Mouse (Mus musculus) hindbrain, postnatal 0 days (tissue): Measurements from ENCODE around the gene Lactb. TPM values are rescaled to one million over a fixed set of nuclear protein-coding genes. Genes with fewer than 3 reads are reported as not detected.
"Not testable (repeated sequence)": the region's sequence is repeated elsewhere in the genome, so short reads cannot be mapped to it uniquely, and the experiment has no call there.

Source experiments
- ATAC-seq: fragments of 200-750 bp; cut with Nextera tagmentation; 2 replicates; pipeline ENCODE4 v1.8.0; 2017; ENCODE audit warnings: mild to moderate bottlenecking, moderate TSS enrichment, moderate library complexity
- DNase-seq: peaks from one replicate; pipeline ENCODE4 v3.0.0-alpha.2; 2015; ENCODE audit warnings: low spot score
- H3K27ac ChIP-seq: fragments of 300-500 bp; sonication (generic); 2 replicates; pipeline ENCODE4 v1.5.1; 2014; ENCODE audit warnings: mild to moderate bottlenecking
- H3K27me3 ChIP-seq: fragments of 300-500 bp; sonication (generic); 2 replicates; pipeline ENCODE4 v1.6.1; 2014; ENCODE audit warnings: low read length, mixed read lengths; ENCODE audit not compliant: insufficient read depth
- H3K36me3 ChIP-seq: fragments of 300-500 bp; sonication (generic); 2 replicates; pipeline ENCODE4 v1.6.1; 2014; ENCODE audit warnings: low read length, mixed read lengths; ENCODE audit not compliant: insufficient read depth
- H3K4me1 ChIP-seq: fragments of 300-500 bp; sonication (generic); 2 replicates; pipeline ENCODE4 v1.6.1; 2014; ENCODE audit warnings: antibody characterized with exemption, low read length, mixed read lengths; ENCODE audit not compliant: insufficient read depth
- H3K4me2 ChIP-seq: fragments of 300-500 bp; sonication (generic); 2 replicates; pipeline ENCODE4 v1.6.1; 2014; ENCODE audit warnings: low read depth, mild to moderate bottlenecking, low read length, moderate library complexity, mixed read lengths
- H3K4me3 ChIP-seq: fragments of 300-500 bp; sonication (generic); 2 replicates; pipeline ENCODE4 v1.5.1; 2014; ENCODE audit warnings: low read length
- H3K9ac ChIP-seq: fragments of 300-500 bp; sonication (generic); replicated peaks from 2 replicates; pipeline ENCODE4 v1.6.1; 2014; ENCODE audit warnings: mild to moderate bottlenecking, low read length, moderate library complexity, mixed read lengths
- H3K9me3 ChIP-seq: fragments of 300-500 bp; sonication (generic); 2 replicates; pipeline ENCODE4 v1.6.1; 2016; ENCODE audit warnings: low read length, mixed read lengths
- CTCF ChIP-seq: IDR thresholded peaks from 2 replicates; pipeline ENCODE4 v1.5.1; 2016; ENCODE audit warnings: antibody characterized with exemption, control low read depth, low read depth
- WGBS: fragments of 180-500 bp; shearing (Covaris S2); extraction: QIAGEN DNeasy Blood & Tissue Kit; methylation state at CpG from one replicate; pipeline ENCODE4 v1.1.7; 2014; 5-methylcytosine and 5-hydroxymethylcytosine counted together
- polyA plus RNA-seq: library from polyadenylated mRNA; unstranded; fragments of >200 nt; fragmentation: Nextera tagmentation; extraction: Ambion mirVana; gene quantifications from 2 replicates; pipeline ENCODE4 v1.2.1, GENCODE M21; 2015
- total RNA-seq: library from RNA; depleted of rRNA; stranded (reverse); fragments of >200 nt; gene quantifications from 2 replicates; pipeline ENCODE4 v1.2.3, GENCODE M21; 2014

The Lactb gene
- total and polyA plus RNA-seq, 2 experiments from 2014 or later = 12.8 to 13.1 TPM

DNA sequence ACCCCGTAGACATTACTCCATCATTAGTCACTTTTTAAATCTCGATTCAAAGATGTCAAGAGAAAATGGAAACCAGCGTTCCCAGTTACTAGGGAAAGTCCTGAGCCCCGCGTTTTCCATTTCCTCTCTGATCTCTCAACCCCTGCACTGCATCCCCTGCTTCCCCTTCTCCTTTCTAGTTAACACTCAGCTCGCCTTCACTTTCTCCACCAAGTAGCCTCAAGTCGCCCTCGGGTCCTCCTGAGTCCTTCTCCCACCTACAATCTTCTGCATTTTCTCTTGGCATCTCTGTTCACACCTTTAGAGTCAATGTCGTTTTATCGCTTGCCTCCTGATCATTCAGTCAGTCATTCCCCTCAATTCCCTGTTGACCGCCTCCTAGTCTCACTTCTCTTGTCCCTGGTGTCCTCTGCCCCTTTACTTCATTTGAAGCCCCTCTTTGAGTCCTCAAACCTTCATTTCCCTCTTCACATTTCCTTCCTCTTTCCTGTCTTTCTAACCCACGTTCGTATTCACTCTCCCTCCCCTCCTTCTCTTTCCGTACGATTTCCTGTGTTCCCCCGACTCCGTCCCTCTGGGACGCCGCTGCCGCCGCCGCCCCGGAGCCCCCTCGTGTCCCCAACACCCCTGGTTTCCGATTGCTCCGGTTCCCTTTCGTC, 56.5 kb downstream of the Lactb start:
- no peaks in the 10 kb centered on the region for H3K36me3 ChIP-seq
- ATAC-seq (no peak), DNase-seq (peak; percentile 10)
- peak overlapping the region; percentile 58 for H3K4me2 ChIP-seq
- WGBS = 2% methylated on average over 27 of the region's 27 CpGs
- H3K27me3 ChIP-seq = no peaks in the 10 kb centered on the region
- no peak for TF ChIP-seq CTCF
- H3K9ac ChIP-seq = peak overlapping the region; percentile 82
- peak overlapping the region; percentile 76 for H3K4me3 ChIP-seq
- no peaks in the 10 kb centered on the region for H3K9me3 ChIP-seq
- no peaks in the 10 kb centered on the region for H3K4me1 ChIP-seq
- H3K27ac ChIP-seq = peak overlapping the region; percentile 91

DNA sequence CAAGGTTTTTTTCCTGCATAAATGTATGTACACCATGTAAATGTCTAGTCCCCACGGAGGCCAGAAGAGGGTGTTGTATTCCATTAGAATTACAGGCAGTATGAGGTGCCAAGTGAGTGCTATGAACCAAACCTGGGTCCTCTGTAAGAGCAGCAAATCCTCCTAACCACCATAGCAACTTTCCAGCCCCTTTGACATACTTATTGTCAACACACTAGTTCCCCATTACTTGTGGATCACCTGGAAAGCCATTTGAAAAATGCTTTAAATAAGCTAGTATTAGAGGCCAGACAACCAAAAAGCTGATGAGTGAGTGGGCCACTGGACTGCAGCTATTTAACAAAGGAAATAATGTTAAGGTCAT, 57.4 kb downstream of the Lactb start:
- no peaks in the 10 kb centered on the region for H3K4me1 ChIP-seq
- no peaks in the 10 kb centered on the region for H3K9me3 ChIP-seq
- H3K27me3 ChIP-seq = no peaks in the 10 kb centered on the region
- H3K9ac ChIP-seq = no peak overlapping the region
- no peak for ATAC-seq
- no peak overlapping the region; the same call in 1 of the 2 replicates for H3K4me3 ChIP-seq
- TF ChIP-seq CTCF = no peak
- 67% methylated on average over 1 of the region's 1 CpGs for WGBS
- peak overlapping the region; percentile 58 for H3K4me2 ChIP-seq
- DNase-seq = no peak
- H3K36me3 ChIP-seq = no peaks in the 10 kb centered on the region
- H3K27ac ChIP-seq = no peak overlapping the region

DNA sequence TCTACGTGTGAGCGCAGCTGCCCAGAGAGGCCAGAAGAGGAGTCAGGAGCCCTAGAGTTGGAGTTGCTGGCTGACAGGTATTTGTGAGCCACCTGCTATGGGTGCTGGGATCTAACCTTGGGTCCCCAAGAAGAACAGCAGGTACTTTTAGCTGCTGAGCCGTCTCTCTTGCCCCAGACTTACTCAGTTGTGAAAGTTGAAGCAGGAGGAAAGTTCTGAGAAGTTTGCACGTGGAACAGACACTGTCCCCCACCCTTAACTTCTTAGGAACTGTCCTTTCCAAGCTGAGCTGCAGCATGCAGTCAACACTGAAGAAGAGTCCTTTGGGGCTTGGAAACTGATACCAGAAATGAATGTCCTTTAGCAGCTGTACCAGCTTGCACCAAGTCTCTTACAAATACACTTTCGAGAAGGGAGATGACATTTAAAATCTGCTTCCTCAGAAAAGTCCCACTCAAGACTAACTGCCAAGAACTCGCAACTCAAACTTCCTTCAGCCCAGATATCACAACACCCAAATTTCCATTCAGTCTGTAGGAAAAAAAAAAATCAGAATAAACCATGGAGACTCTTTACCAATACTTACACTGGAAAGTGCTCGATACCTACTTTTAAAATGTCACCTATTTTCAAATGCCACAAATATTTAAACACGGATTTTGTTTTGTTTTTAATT, 57.9 kb downstream of the Lactb start:
- peak overlapping the region; percentile 58 for H3K4me2 ChIP-seq
- WGBS = 85% methylated on average over 8 of the region's 8 CpGs
- H3K4me1 ChIP-seq = no peaks in the 10 kb centered on the region
- no peak for DNase-seq
- no peaks in the 10 kb centered on the region for H3K36me3 ChIP-seq
- no peak for ATAC-seq
- no peak overlapping the region for H3K9ac ChIP-seq
- H3K4me3 ChIP-seq = no peak overlapping the region
- TF ChIP-seq CTCF = no peak
- no peaks in the 10 kb centered on the region for H3K27me3 ChIP-seq
- H3K27ac ChIP-seq = no peak overlapping the region
- H3K9me3 ChIP-seq = no peaks in the 10 kb centered on the region

DNA sequence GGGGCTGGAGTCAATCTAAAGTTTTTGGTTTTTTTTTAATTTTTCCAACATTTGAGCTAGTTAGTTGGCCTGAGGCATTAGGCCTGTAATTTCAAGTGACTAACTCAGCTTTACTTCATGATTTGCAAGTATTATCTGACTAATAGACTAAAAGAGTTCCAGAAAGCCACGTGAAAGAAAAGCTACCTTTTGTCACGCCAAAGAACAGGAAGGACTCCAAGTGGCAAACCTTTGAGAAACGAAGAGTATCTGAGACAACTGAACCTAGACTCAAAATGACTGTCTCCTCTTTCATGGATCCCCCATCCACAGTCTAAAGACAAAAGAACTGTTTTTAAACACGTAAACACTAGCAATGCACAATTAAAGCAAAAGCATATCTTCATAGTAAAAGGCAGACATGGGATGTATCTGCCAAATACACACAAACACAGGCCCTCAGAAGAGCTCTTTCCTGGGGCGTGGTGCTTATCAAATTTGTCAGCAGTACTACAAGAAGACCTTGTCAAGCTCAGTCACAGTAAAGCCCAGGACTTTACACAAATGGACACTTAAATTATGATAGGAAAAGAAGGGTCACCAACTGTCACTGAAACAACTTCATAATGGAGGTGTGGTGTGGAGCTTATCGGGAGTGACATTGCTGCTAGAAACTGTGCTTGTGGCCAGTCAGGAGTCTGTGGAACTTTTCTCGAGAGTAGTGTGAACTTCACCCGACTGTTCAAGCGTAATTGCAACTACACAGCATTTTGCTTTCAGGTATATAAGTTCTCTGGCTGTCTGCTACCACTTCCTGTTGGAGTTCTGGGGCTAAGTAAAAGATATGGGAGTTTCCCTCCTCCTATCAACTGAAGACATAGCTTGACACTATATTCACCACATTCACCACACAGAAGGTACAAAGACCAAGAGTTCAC, 59.2 kb downstream of the Lactb start:
- Histone ChIP-seq H3K27ac (no peak overlapping the region), H3K4me2 (peak overlapping the region; percentile 58; the same call in 1 of the 2 replicates), H3K9me3 (no peaks in the 10 kb centered on the region), H3K27me3 (no peaks in the 10 kb centered on the region), H3K36me3 (no peaks in the 10 kb centered on the region), H3K4me3 (no peak overlapping the region), H3K4me1 (peaks cover 3% of the 10 kb centered on the region; the same call in 1 of the 2 replicates), H3K9ac (no peak overlapping the region)
- DNase-seq (no peak), ATAC-seq (no peak)
- no peak for TF ChIP-seq CTCF
- WGBS = 83% methylated on average over 9 of the region's 9 CpGs

DNA sequence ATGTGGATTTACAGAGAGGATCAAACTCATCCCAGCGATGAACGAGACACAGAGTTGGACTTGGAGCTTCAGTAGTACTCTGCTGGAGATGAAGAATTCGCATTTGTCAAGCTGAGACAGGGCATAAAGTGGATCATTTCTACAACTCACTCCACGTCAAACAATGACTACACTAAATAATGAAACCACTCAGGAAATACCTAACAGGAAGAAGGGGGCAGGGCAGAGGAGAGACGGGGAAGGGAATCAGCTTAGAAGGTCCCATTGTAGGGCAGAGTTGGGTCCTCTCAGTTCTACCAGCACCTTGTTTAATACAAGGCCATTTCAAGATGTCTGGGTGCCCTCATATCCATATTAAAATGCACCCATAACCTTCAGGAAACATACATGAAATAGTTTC, 59.9 kb downstream of the Lactb start:
- no peak overlapping the region for H3K9ac ChIP-seq
- H3K27me3 ChIP-seq = no peaks in the 10 kb centered on the region
- no peak overlapping the region for H3K4me3 ChIP-seq
- TF ChIP-seq CTCF = no peak
- peaks cover 3% of the 10 kb centered on the region; the same call in 1 of the 2 replicates for H3K4me1 ChIP-seq
- ATAC-seq (no peak), DNase-seq (no peak)
- no peak overlapping the region for H3K4me2 ChIP-seq
- H3K27ac ChIP-seq = no peak overlapping the region
- no peaks in the 10 kb centered on the region for H3K9me3 ChIP-seq
- 77% methylated on average over 5 of the region's 5 CpGs for WGBS
- H3K36me3 ChIP-seq = no peaks in the 10 kb centered on the region

DNA sequence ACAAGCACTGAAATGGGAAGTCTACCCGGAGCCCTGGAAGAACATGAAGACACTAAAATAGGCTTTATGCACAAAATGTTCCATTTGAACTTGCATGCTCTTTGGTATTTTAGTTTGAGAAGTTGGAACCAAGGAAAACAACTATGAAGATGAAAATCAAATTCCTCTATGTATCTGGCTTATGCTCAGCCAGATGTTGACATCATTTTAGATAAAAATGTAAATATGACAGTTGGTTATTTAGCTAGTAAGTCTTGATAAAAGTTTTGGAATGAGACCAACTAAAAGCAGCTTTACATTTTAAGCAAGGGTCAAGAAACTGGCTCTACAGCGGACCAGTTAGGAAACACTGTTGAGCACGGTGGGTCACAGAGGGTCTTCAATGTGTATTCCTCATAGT, 60.7 kb downstream of the Lactb start:
- WGBS = 90% methylated on average over 3 of the region's 3 CpGs
- no peak for DNase-seq

DNA sequence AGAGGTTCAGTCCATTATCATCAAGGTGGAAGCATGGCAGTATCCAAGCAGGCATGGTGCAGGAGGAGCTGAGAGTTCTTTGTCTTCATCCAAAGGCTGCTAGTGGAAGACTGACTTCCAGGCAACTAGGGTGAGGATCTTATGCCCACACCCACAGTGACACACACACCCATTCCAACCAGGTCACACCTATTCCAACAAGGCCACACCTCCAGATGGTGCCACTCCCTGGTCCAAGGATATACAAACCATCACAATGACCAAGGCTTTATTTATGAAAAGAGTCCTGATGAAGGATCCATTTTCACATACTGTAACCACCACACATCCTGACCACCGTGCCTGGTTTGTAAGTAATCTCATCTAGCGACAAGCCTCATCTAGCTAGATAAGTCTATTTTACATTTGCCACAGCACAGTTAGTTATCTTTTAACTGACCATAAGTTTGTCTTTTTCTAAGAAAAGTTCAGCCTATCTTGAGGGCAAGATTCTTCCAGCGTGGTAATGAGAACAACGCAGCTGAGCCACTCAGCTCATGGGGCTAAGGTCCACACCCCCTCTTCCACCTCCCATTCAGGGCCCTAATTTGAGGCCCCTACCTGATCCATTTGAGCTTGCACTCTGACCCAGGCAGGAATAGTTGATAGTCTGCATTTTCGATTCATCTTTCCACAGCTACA, 61.9 kb downstream of the Lactb start:
- not testable (repeated sequence) for H3K9ac ChIP-seq, H3K4me2 ChIP-seq, H3K4me3 ChIP-seq, DNase-seq, H3K27me3 ChIP-seq, H3K36me3 ChIP-seq, ATAC-seq, H3K9me3 ChIP-seq, H3K4me1 ChIP-seq, H3K27ac ChIP-seq
- 96% methylated on average over 5 of the region's 5 CpGs for WGBS

More for the DNA sequence above, 60.7 kb downstream of the Lactb start:
- TF ChIP-seq CTCF = no peak
- Histone ChIP-seq H3K4me2 (no peak overlapping the region), H3K9ac (no peak overlapping the region), H3K36me3 (no peaks in the 10 kb centered on the region), H3K4me3 (no peak overlapping the region), H3K9me3 (no peaks in the 10 kb centered on the region), H3K27ac (no peak overlapping the region), H3K4me1 (peaks cover 3% of the 10 kb centered on the region; the same call in 1 of the 2 replicates), H3K27me3 (no peaks in the 10 kb centered on the region)
- no peak for ATAC-seq
